Mouse (Mus musculus): Measurements from ENCODE around the gene Olfr1432. TPM values are rescaled to one million over a fixed set of nuclear protein-coding genes. Genes with fewer than 3 reads are reported as not detected.
"Not testable (repeated sequence)": the region's sequence is repeated elsewhere in the genome, so short reads cannot be mapped to it uniquely, and the experiment has no call there.

The Olfr1432 gene
- not detected for polyA plus RNA-seq (2012; fragmentation: generic; extraction: Trizol)
- long read RNA-seq, experiment 1 = 0 reads
- long read RNA-seq, experiment 2 = 0 reads

GRCm38 (mm10) chr19:12232496-12232895 is at the start of gene Olfr1432:
Gene Olfr1432, minus strand, starts transcription at chr19:12232596.
- not testable (repeated sequence) for H3K36me3 ChIP-seq (ENCODE audit: control insufficient read depth, insufficient read depth); H3K27me3 ChIP-seq (ENCODE audit: control insufficient read depth, insufficient read depth, insufficient read length); H3ac ChIP-seq (ENCODE audit: control insufficient read depth, insufficient read length, low read depth); H3K79me2 ChIP-seq (ENCODE audit: control insufficient read depth, insufficient read depth); H3K4me3 ChIP-seq (ENCODE audit: insufficient read depth, poor library complexity, severe bottlenecking); H3K79me3 ChIP-seq (ENCODE audit: low read depth)

- Histone ChIP-seq H3K36me3 (ENCODE audit: control insufficient read depth, insufficient read depth) (no peaks in the 10 kb centered on the region), H3K4me3 (ENCODE audit: insufficient read depth, poor library complexity, severe bottlenecking) (no peak within 1 kb of the TSS)
- TF ChIP-seq USF1 (IDR thresholded peaks at IDR 0.05; ENCODE audit: low read depth) (no peak), MYOG (IDR thresholded peaks at IDR 0.05; ENCODE audit: control insufficient read depth, extremely low read depth, insufficient read length) (no peak), MYOD1 (IDR thresholded peaks at IDR 0.05; ENCODE audit: control insufficient read depth, insufficient read length, low read depth) (no peak), CTCF (IDR thresholded peaks at IDR 0.05; ENCODE audit: control insufficient read depth, insufficient read depth, insufficient read length) (no peak), MAX (IDR thresholded peaks at IDR 0.05) (no peak), CEBPB (IDR thresholded peaks at IDR 0.05; ENCODE audit: low read depth) (no peak), FOSL1 (IDR thresholded peaks at IDR 0.05; ENCODE audit: insufficient read depth, low read length, poor library complexity, severe bottlenecking) (no peak)
Measured at GRCm38 (mm10) chr19:12279554-12279953, 47.2 kb upstream of the Olfr1432 start, which contains the start of gene Olfr1434. Gene Olfr1434, plus strand, starts transcription at chr19:12279854.

GRCm38 (mm10) chr19:12260732-12261131 is 28.3 kb upstream of the Olfr1432 start, which contains the start of gene Olfr235:
Gene Olfr235, plus strand, starts transcription at chr19:12261032.
- no peak within 1 kb of the TSS for H3K4me3 ChIP-seq (ENCODE audit: insufficient read depth, poor library complexity, severe bottlenecking)
- H3K36me3 ChIP-seq (ENCODE audit: control insufficient read depth, insufficient read depth) = no peaks in the 10 kb centered on the region
- H3K79me3 ChIP-seq (ENCODE audit: low read depth) = no peaks in the 10 kb centered on the region
- no peaks in the 10 kb centered on the region for H3K27me3 ChIP-seq (ENCODE audit: control insufficient read depth, insufficient read depth, insufficient read length)
- H3K79me2 ChIP-seq (ENCODE audit: control insufficient read depth, insufficient read depth) = no peaks in the 10 kb centered on the region
- no peak within 1 kb of the TSS for H3ac ChIP-seq (ENCODE audit: control insufficient read depth, insufficient read length, low read depth)
- no peak for TF ChIP-seq MYOD1 (IDR thresholded peaks at IDR 0.05; ENCODE audit: control insufficient read depth, insufficient read length, low read depth)
- TF ChIP-seq FOSL1 (IDR thresholded peaks at IDR 0.05; ENCODE audit: insufficient read depth, low read length, poor library complexity, severe bottlenecking) = no peak
- no peak for TF ChIP-seq MYOG (IDR thresholded peaks at IDR 0.05; ENCODE audit: control insufficient read depth, extremely low read depth, insufficient read length)
- no peak for TF ChIP-seq USF1 (IDR thresholded peaks at IDR 0.05; ENCODE audit: low read depth)
- TF ChIP-seq CEBPB (IDR thresholded peaks at IDR 0.05; ENCODE audit: low read depth) = no peak
- no peak for TF ChIP-seq MAX (IDR thresholded peaks at IDR 0.05)
- TF ChIP-seq CTCF (IDR thresholded peaks at IDR 0.05; ENCODE audit: control insufficient read depth, insufficient read depth, insufficient read length) = no peak

More at GRCm38 (mm10) chr19:12279554-12279953, 47.2 kb upstream of the Olfr1432 start, which contains the start of gene Olfr1434:
- Histone ChIP-seq H3ac (ENCODE audit: control insufficient read depth, insufficient read length, low read depth) (no peak within 1 kb of the TSS), H3K79me2 (ENCODE audit: control insufficient read depth, insufficient read depth) (no peaks in the 10 kb centered on the region), H3K79me3 (ENCODE audit: low read depth) (no peaks in the 10 kb centered on the region), H3K27me3 (ENCODE audit: control insufficient read depth, insufficient read depth, insufficient read length) (no peaks in the 10 kb centered on the region)

- Histone ChIP-seq H3K27me3 (ENCODE audit: control insufficient read depth, insufficient read depth, insufficient read length) (no peaks in the 10 kb centered on the region), H3K36me3 (ENCODE audit: control insufficient read depth, insufficient read depth) (no peaks in the 10 kb centered on the region), H3K4me3 (ENCODE audit: insufficient read depth, poor library complexity, severe bottlenecking) (no peak within 1 kb of the TSS), H3K79me3 (ENCODE audit: low read depth) (no peaks in the 10 kb centered on the region), H3K79me2 (ENCODE audit: control insufficient read depth, insufficient read depth) (no peaks in the 10 kb centered on the region), H3ac (ENCODE audit: control insufficient read depth, insufficient read length, low read depth) (no peak within 1 kb of the TSS)
- TF ChIP-seq USF1 (IDR thresholded peaks at IDR 0.05; ENCODE audit: low read depth) (no peak), MYOG (IDR thresholded peaks at IDR 0.05; ENCODE audit: control insufficient read depth, extremely low read depth, insufficient read length) (no peak), CEBPB (IDR thresholded peaks at IDR 0.05; ENCODE audit: low read depth) (no peak)
Measured at GRCm38 (mm10) chr19:12241559-12241958, 9.2 kb upstream of the Olfr1432 start, which contains the start of gene Olfr262. Gene Olfr262, minus strand, starts transcription at chr19:12241659.

- H3K36me3 ChIP-seq (ENCODE audit: control insufficient read depth, insufficient read depth) = no peaks in the 10 kb centered on the region
- H3K27me3 ChIP-seq (ENCODE audit: control insufficient read depth, insufficient read depth, insufficient read length) = no peaks in the 10 kb centered on the region
- H3ac ChIP-seq (ENCODE audit: control insufficient read depth, insufficient read length, low read depth) = no peak within 1 kb of the TSS
- TF ChIP-seq CTCF (IDR thresholded peaks at IDR 0.05; ENCODE audit: control insufficient read depth, insufficient read depth, insufficient read length) = no peak
- TF ChIP-seq FOSL1 (IDR thresholded peaks at IDR 0.05; ENCODE audit: insufficient read depth, low read length, poor library complexity, severe bottlenecking) = no peak
- H3K79me2 ChIP-seq (ENCODE audit: control insufficient read depth, insufficient read depth) = no peaks in the 10 kb centered on the region
- no peaks in the 10 kb centered on the region for H3K79me3 ChIP-seq (ENCODE audit: low read depth)
- H3K4me3 ChIP-seq (ENCODE audit: insufficient read depth, poor library complexity, severe bottlenecking) = no peak within 1 kb of the TSS
Measured at GRCm38 (mm10) chr19:12200334-12200733, 32.1 kb downstream of the Olfr1432 start, which contains the start of gene Olfr1431. Gene Olfr1431, plus strand, starts transcription at chr19:12200634.

GRCm38 (mm10) chr19:12199076-12199475 is 33.3 kb downstream of the Olfr1432 start:
- not testable (repeated sequence) for H3K4me3 ChIP-seq (ENCODE audit: insufficient read depth, poor library complexity, severe bottlenecking); H3K79me2 ChIP-seq (ENCODE audit: control insufficient read depth, insufficient read depth); H3K27me3 ChIP-seq (ENCODE audit: control insufficient read depth, insufficient read depth, insufficient read length); H3ac ChIP-seq (ENCODE audit: control insufficient read depth, insufficient read length, low read depth); H3K36me3 ChIP-seq (ENCODE audit: control insufficient read depth, insufficient read depth); H3K79me3 ChIP-seq (ENCODE audit: low read depth)

Other genes starting within 250 kb of the Olfr1432 start
- gene Olfr1423, start 191.3 kb downstream of the Olfr1432 start, polyA plus RNA-seq (2012; fragmentation: generic; extraction: Trizol) = 0.01 TPM
- gene Olfr1424, start 169.9 kb downstream of the Olfr1432 start, polyA plus RNA-seq (2012; fragmentation: generic; extraction: Trizol) = not detected
- not detected for gene Olfr1425, start 154.9 kb downstream of the Olfr1432 start, polyA plus RNA-seq (2012; fragmentation: generic; extraction: Trizol)
- gene Olfr1426, start 140.6 kb downstream of the Olfr1432 start, polyA plus RNA-seq (2012; fragmentation: generic; extraction: Trizol) = not detected
- not detected for gene Olfr1427, start 129.3 kb downstream of the Olfr1432 start, polyA plus RNA-seq (2012; fragmentation: generic; extraction: Trizol)
- gene Olfr1428, start 116.7 kb downstream of the Olfr1432 start, polyA plus RNA-seq (2012; fragmentation: generic; extraction: Trizol) = not detected
- not detected for gene Olfr76, start 109.4 kb downstream of the Olfr1432 start, polyA plus RNA-seq (2012; fragmentation: generic; extraction: Trizol)
- not detected for gene Olfr1555-ps1, start 62.5 kb downstream of the Olfr1432 start, polyA plus RNA-seq (2012; fragmentation: generic; extraction: Trizol)
- not detected for gene Olfr1431, start 32.0 kb downstream of the Olfr1432 start, polyA plus RNA-seq (2012; fragmentation: generic; extraction: Trizol)
- gene Olfr262, start 9.1 kb upstream of the Olfr1432 start, polyA plus RNA-seq (2012; fragmentation: generic; extraction: Trizol) = not detected
- not detected for gene Olfr235, start 28.4 kb upstream of the Olfr1432 start, polyA plus RNA-seq (2012; fragmentation: generic; extraction: Trizol)
- gene Olfr1434, start 47.3 kb upstream of the Olfr1432 start, polyA plus RNA-seq (2012; fragmentation: generic; extraction: Trizol) = not detected
- not detected for gene Olfr1436, start 66.5 kb upstream of the Olfr1432 start, polyA plus RNA-seq (2012; fragmentation: generic; extraction: Trizol)
- not detected for gene Olfr1437, start 92.5 kb upstream of the Olfr1432 start, polyA plus RNA-seq (2012; fragmentation: generic; extraction: Trizol)
- not detected for gene Olfr1438-ps1, start 103.3 kb upstream of the Olfr1432 start, polyA plus RNA-seq (2012; fragmentation: generic; extraction: Trizol)
- gene Olfr1440, start 154.7 kb upstream of the Olfr1432 start, polyA plus RNA-seq (2012; fragmentation: generic; extraction: Trizol) = not detected
- not detected for gene Olfr1441, start 184.8 kb upstream of the Olfr1432 start, polyA plus RNA-seq (2012; fragmentation: generic; extraction: Trizol)
- not detected for gene Pfpl, start 195.3 kb upstream of the Olfr1432 start, polyA plus RNA-seq (2012; fragmentation: generic; extraction: Trizol)
- 0.01 TPM for gene Mpeg1, start 228.2 kb upstream of the Olfr1432 start, polyA plus RNA-seq (2012; fragmentation: generic; extraction: Trizol)